Mouse (Mus musculus) neural tube, embryonic 15.5 days (tissue): ENCODE measurements around the gene Hes3. TPM values are rescaled to one million over a fixed set of nuclear protein-coding genes. Genes with fewer than 3 reads are reported as not detected.
A peak's percentile ranks its signal among the peaks of the same experiment; 100 is the strongest.

ENCODE experiments used
- ATAC-seq: fragments of 200-750 bp; cut with Nextera tagmentation; 2 replicates; pipeline ENCODE4 v1.8.0; 2017; ENCODE audit warnings: mild to moderate bottlenecking, moderate TSS enrichment, moderate library complexity; ENCODE audit not compliant: low FRiP score
- H3K27ac ChIP-seq: fragments of 300-500 bp; sonication (generic); replicated peaks from 2 replicates; pipeline ENCODE4 v1.5.1; 2015; ENCODE audit warnings: mild to moderate bottlenecking, inconsistent platforms
- H3K27me3 ChIP-seq: fragments of 300-500 bp; sonication (generic); replicated peaks from 2 replicates; pipeline ENCODE4 v1.6.1; 2015; ENCODE audit warnings: inconsistent platforms
- H3K36me3 ChIP-seq: fragments of 300-500 bp; sonication (generic); 2 replicates; pipeline ENCODE4 v1.6.1; 2015; ENCODE audit warnings: inconsistent platforms
- H3K4me1 ChIP-seq: fragments of 300-500 bp; sonication (generic); 2 replicates; pipeline ENCODE4 v1.6.1; 2015; ENCODE audit warnings: inconsistent platforms
- H3K4me2 ChIP-seq: fragments of 300-500 bp; sonication (generic); 2 replicates; pipeline ENCODE4 v1.6.1; 2015; ENCODE audit warnings: inconsistent platforms, mild to moderate bottlenecking, moderate library complexity
- H3K4me3 ChIP-seq: fragments of 300-500 bp; sonication (generic); replicated peaks from 2 replicates; pipeline ENCODE4 v1.5.1; 2015; ENCODE audit warnings: mild to moderate bottlenecking, inconsistent platforms
- H3K9ac ChIP-seq: fragments of 300-500 bp; sonication (generic); replicated peaks from 2 replicates; pipeline ENCODE4 v1.6.1; 2015; ENCODE audit warnings: mild to moderate bottlenecking, inconsistent platforms
- H3K9me3 ChIP-seq: fragments of 300-500 bp; sonication (generic); replicated peaks from 2 replicates; pipeline ENCODE4 v1.6.1; 2016; ENCODE audit warnings: inconsistent platforms
- whole genome bisulfite sequencing: fragments of 180-500 bp; shearing (Covaris S2); methylation state at CpG from one replicate; pipeline ENCODE4 v1.1.7; 2015; ENCODE audit warnings: mixed read lengths; 5-methylcytosine and 5-hydroxymethylcytosine counted together
- polyA plus RNA-seq: library from polyadenylated mRNA; unstranded; fragments of >200 nt; fragmentation: Nextera tagmentation; extraction: Ambion mirVana; gene quantifications from 2 replicates; pipeline ENCODE4 v1.2.1, GENCODE M21; 2015

Gene Hes3
- polyA plus RNA-seq, 1 experiment from 2014 or later: 0.29 TPM

DNA sequence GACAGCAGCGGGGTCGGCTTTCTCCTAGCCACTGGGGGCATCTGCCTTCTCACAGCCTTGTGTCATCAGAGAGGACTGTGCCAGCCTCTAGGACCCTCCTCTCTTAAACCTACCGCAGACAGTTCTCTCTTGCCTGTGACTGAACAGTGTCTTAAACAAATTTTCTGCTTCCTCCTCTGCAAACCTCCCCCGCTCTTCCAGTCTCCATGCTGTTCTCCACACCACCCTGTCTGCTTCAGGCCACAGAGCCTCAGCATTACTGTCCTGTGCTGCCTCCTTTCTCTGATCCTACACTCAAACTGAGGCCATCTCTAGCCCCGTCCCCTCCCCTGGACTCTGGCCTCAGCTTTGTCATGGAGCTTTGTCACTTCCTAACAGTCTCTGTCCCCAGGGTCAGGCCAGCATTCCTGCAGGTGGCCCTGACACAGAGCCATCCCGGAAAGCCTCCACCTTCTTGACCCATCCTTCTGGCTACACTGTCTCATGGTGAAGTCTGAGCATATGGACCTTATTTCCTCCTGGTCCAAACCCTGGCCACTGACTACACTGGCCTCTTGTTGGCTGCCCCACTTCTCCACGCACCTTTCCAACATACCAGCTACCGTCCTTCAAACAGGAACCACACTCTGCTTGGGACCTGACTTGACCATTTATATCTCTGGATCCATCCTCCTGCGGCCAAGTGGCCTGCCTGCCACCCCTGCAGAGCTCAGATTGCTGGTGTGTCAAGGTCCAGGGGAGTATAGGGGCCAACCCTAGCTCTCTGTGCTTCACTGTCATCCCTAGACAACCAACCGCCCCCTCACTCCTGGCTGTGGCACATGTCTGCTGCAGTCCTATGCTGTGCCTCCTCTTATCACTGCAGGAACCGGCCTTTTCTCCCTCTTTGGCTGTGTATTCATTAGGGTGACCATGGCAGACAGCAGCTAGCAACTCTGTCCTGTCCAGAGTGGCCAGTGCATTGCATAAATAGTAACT is 46.6 kb downstream of the Hes3 start:
- Histone ChIP-seq H3K4me3 (no peak overlapping the region), H3K9ac (no peak overlapping the region), H3K9me3 (no peaks in the 10 kb centered on the region), H3K4me2 (no peak overlapping the region), H3K4me1 (peaks cover 25% of the 10 kb centered on the region), H3K27me3 (no peaks in the 10 kb centered on the region), H3K27ac (peak overlapping the region; percentile 47; the same call in 1 of the 2 replicates), H3K36me3 (peaks cover 17% of the 10 kb centered on the region)
- WGBS: 86% methylated on average over 11 of the region's 11 CpGs
- ATAC-seq: no peak

- no peak overlapping the region for H3K4me2 ChIP-seq
- ATAC-seq: no peak
- no peak overlapping the region for H3K27ac ChIP-seq
- H3K4me3 ChIP-seq: no peak overlapping the region
- H3K27me3 ChIP-seq: no peaks in the 10 kb centered on the region
- 95% methylated on average over 8 of the region's 8 CpGs for WGBS
- no peak overlapping the region for H3K9ac ChIP-seq
- H3K9me3 ChIP-seq: no peaks in the 10 kb centered on the region
- peaks cover 23% of the 10 kb centered on the region for H3K36me3 ChIP-seq
- peaks cover 25% of the 10 kb centered on the region for H3K4me1 ChIP-seq
Measured at GRCm38 (mm10) chr4:152243969-152244368, 47.5 kb downstream of the Hes3 start.

DNA sequence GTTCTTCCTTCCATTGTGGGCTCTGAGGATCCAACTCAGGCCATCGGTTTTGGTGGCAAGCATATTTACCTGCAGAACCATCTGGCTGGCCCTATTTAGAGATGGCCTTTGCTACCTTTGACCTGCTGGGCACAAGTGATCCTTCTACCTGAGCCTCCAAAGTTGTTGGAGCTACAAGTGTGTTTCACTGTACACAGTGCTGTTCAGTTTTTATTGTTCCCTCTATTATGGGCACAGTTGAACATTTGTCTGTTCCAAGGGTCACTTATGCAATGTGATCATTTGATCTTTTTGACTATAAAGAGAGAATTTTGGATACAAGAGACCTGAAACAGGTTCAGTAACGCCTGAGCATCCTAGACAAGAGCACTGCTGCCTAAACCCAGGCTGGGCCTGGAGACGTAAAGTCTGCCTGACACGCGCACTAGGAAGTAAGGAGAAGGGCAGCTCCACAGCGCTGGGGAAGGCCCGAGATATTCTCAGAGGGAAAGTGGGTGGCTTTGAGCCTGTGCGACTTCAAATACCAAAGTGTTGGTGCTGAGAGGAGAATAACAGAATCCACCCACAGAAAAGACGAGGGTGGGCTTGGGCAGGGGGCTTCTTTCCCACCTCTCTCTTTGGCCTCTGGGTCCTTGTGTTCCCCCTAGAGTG is 48.1 kb downstream of the Hes3 start:
- no peak overlapping the region for H3K4me3 ChIP-seq
- H3K36me3 ChIP-seq: peaks cover 26% of the 10 kb centered on the region
- ATAC-seq: no peak
- H3K27me3 ChIP-seq: no peaks in the 10 kb centered on the region
- H3K4me2 ChIP-seq: no peak overlapping the region
- no peak overlapping the region for H3K9ac ChIP-seq
- 94% methylated on average over 9 of the region's 9 CpGs for WGBS
- no peaks in the 10 kb centered on the region for H3K9me3 ChIP-seq
- H3K4me1 ChIP-seq: peaks cover 25% of the 10 kb centered on the region
- no peak overlapping the region for H3K27ac ChIP-seq

DNA sequence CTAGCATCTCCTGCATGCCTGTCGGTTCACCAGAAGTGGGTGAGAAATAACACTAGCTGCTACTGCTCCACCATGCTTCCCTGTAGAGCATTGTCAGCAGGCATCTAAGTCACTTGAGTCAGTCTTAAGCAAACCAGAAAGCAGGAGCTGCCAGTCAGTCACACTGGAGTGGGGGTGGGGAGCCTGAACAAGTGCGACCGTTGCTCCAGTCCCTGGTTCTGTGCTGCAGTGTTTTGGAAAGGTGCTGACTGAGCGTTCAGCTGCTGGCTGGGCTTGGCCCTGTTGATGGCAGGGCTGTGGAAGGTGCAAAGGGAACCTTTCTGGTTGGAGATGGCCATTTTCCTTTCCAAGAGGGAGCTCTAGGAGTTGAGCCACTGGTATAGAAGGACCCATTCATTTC is 51.5 kb downstream of the Hes3 start:
- 83% methylated on average over 4 of the region's 4 CpGs for WGBS
- Histone ChIP-seq H3K27ac (no peak overlapping the region), H3K36me3 (peaks cover 45% of the 10 kb centered on the region), H3K27me3 (no peaks in the 10 kb centered on the region), H3K9ac (no peak overlapping the region), H3K4me3 (no peak overlapping the region), H3K4me1 (peaks cover 5% of the 10 kb centered on the region), H3K9me3 (no peaks in the 10 kb centered on the region), H3K4me2 (no peak overlapping the region)
- ATAC-seq: no peak

Other genes with a start within 250 kb of the Hes3 start
- 13.5 and 13.6 TPM in 2 replicates for gene Plekhg5, start 219.2 kb downstream of the Hes3 start, polyA plus RNA-seq
- gene Tnfrsf25, start 175.7 kb downstream of the Hes3 start, polyA plus RNA-seq: 1.2 and 2.4 TPM in 2 replicates
- gene Espn, start 139.3 kb downstream of the Hes3 start, polyA plus RNA-seq: 0.31 and 3.3 TPM in 2 replicates
- gene Hes2, start 132.8 kb downstream of the Hes3 start, polyA plus RNA-seq: not detected in 2 replicates
- gene Acot7, start 113.5 kb downstream of the Hes3 start, polyA plus RNA-seq: 402 and 456 TPM in 2 replicates
- 17.7 and 20.8 TPM in 2 replicates for gene Gpr153, start 17.4 kb downstream of the Hes3 start, polyA plus RNA-seq
- 20.0 and 21.1 TPM in 2 replicates for gene Icmt, start 5.6 kb upstream of the Hes3 start, polyA plus RNA-seq
- 7.8 and 12.4 TPM in 2 replicates for gene Rnf207, start 27.3 kb upstream of the Hes3 start, polyA plus RNA-seq
- 148 and 190 TPM in 2 replicates for gene Rpl22, start 34.1 kb upstream of the Hes3 start, polyA plus RNA-seq
- gene Chd5, start 47.0 kb upstream of the Hes3 start, polyA plus RNA-seq: 46.3 and 53.7 TPM in 2 replicates
- gene Nphp4, start 185.0 kb upstream of the Hes3 start, polyA plus RNA-seq: 4.9 and 5.4 TPM in 2 replicates
- 37.1 and 50.5 TPM in 2 replicates for gene Kcnab2, start 186.2 kb upstream of the Hes3 start, polyA plus RNA-seq